In the genomic region with DNA sequence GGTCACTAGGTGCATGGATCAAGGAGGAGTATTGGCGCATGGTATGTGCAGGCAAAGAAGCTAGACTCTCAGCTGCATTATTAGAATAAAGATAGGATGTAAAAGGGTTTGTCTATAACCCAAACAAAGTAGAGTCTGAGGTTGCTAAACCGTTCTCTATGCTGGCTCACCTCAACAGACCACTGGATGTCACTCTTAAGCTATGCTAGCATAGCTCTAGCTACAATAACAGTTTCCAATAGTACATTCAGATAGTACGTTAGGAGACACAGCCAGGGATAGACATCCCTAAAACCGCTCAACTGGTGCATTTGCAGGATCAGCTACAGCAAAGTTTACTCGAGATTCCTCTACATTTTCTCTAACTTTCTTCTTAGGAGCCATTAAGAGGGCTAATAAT, we compare ENCODE assay signal across 9 mouse cellular contexts. TPM values are rescaled to one million over a fixed set of nuclear protein-coding genes. Genes with fewer than 3 reads are reported as not detected.
A peak's percentile ranks its signal among the peaks of the same experiment; 100 is the strongest.
DNase-seq lines count a peak whose midpoint lies in the region; ATAC-seq and TF ChIP-seq lines count a peak whose summit lies in the region.
"Had no signal": no experiment of that assay in that cellular context is flagged by ENCODE, and none has a peak within 500 bp of the region (broad histone marks: within the 10 kb centered on the region; RNA-seq: fewer than 3 reads in every experiment).

No protein-coding gene starts in this region.

- ATAC-seq in lung, postnatal 0 days = peak; percentile 80

- WGBS in cerebellum, adult 2 months = 40% methylated on average over 5 of the region's 5 CpGs
- 33% methylated on average over 5 of the region's 5 CpGs for WGBS in lung, postnatal 0 days

- no peaks in the 10 kb centered on the region for H3K9me3 ChIP-seq in lung, postnatal 0 days (ENCODE audit: low read length)
- H3K9me3 ChIP-seq: liver, embryonic 13.5 days had no signal

- no peak overlapping the region for H3K4me2 ChIP-seq in lung, postnatal 0 days (replicated peaks; ENCODE audit: low read depth, low read length)
- H3K4me2 ChIP-seq: liver, embryonic 13.5 days had no signal

- DNase-seq in cerebellum, adult 2 months = peak in 1 of 2 experiments; percentile 9
- no peak for DNase-seq in cerebellum, adult 11-12 months
- DNase-seq in layer of hippocampus, adult 2 months (ENCODE audit: low spot score in 2 of 2) = peak; percentile 47
- no peak for DNase-seq in layer of hippocampus, postnatal 36 days
- peak; percentile 61 for DNase-seq in embryo, embryonic 11 days
- peak; percentile 78 for DNase-seq in lung, postnatal 0 days (ENCODE audit: low spot score)
- no peak for DNase-seq in testis, postnatal 10 days (ENCODE audit: low spot score)
- DNase-seq in urinary bladder, postnatal 10 days (ENCODE audit: low spot score) = no peak
- DNase-seq: liver, embryonic 13.5 days had no signal

- H3K4me1 ChIP-seq in cerebellum, adult 2 months (ENCODE audit: control insufficient read depth, insufficient read depth, low read length) = no peaks in the 10 kb centered on the region
- no peaks in the 10 kb centered on the region for H3K4me1 ChIP-seq in lung, postnatal 0 days (ENCODE audit: insufficient read depth, low read depth, low read length)
- H3K4me1 ChIP-seq: liver, embryonic 13.5 days had no signal

- no peak for TF ChIP-seq POLR2A in cerebellum, adult 2 months (IDR thresholded peaks at IDR 0.05; ENCODE audit: borderline replicate concordance, insufficient read depth, low read length)

- TF ChIP-seq CTCF in cerebellum, adult 2 months (IDR thresholded peaks at IDR 0.05; ENCODE audit: borderline replicate concordance, insufficient read depth, low read depth, low read length) = peak; percentile 51
- peak; percentile 91 for TF ChIP-seq CTCF in layer of hippocampus, adult 2 months (conservative IDR thresholded peaks at IDR 0.05)
- TF ChIP-seq CTCF in lung, postnatal 0 days (IDR thresholded peaks at IDR 0.05) = peak; percentile 94

- no peaks in the 10 kb centered on the region for H3K27me3 ChIP-seq in cerebellum, adult 2 months (ENCODE audit: control insufficient read depth, insufficient read depth, low read length)
- H3K27me3 ChIP-seq in lung, postnatal 0 days (replicated peaks; ENCODE audit: insufficient read depth, low read length) = no peaks in the 10 kb centered on the region
- H3K27me3 ChIP-seq: liver, embryonic 13.5 days had no signal

- H3K9ac ChIP-seq in lung, postnatal 0 days (replicated peaks; ENCODE audit: low read depth) = no peak overlapping the region
- H3K9ac ChIP-seq: liver, embryonic 13.5 days had no signal

- H3K27ac ChIP-seq in cerebellum, adult 2 months (ENCODE audit: insufficient read depth, low read length) = no peak overlapping the region
- no peak overlapping the region for H3K27ac ChIP-seq in layer of hippocampus, adult 2 months
- H3K27ac ChIP-seq in lung, postnatal 0 days (ENCODE audit: low read length) = no peak overlapping the region
- H3K27ac ChIP-seq: liver, embryonic 13.5 days had no signal

- H3K36me3 ChIP-seq in lung, postnatal 0 days (ENCODE audit: insufficient read depth, low read length) = no peaks in the 10 kb centered on the region
- H3K36me3 ChIP-seq: liver, embryonic 13.5 days had no signal

- H3K4me3 ChIP-seq in cerebellum, adult 2 months (replicated peaks; ENCODE audit: insufficient read depth, low read depth, low read length) = no peak overlapping the region
- no peak overlapping the region for H3K4me3 ChIP-seq in layer of hippocampus, adult 2 months
- no peak overlapping the region for H3K4me3 ChIP-seq in lung, postnatal 0 days (ENCODE audit: low read depth, low read length)
- H3K4me3 ChIP-seq: liver, embryonic 13.5 days had no signal

- no peak for TF ChIP-seq EP300 in lung, postnatal 0 days (IDR thresholded peaks at IDR 0.05)

RNA-seq across cellular contexts. Expression of a gene that starts 48.1 kb away (rescaled TPM):
- 0.49 and 0.79 TPM in 2 replicates for polyA plus RNA-seq in cerebellum, adult 2 months (2012; rRNA removed)
- 1 to 10 TPM in 1 of 2 experiments, under 1 TPM in 1; 0.71 to 1.1 TPM for total RNA-seq in layer of hippocampus, adult 2 months (2021)
- total RNA-seq in layer of hippocampus, postnatal 36 days (2021) = under 1 TPM; 0.25 to 0.40 TPM
- polyA plus RNA-seq in lung, postnatal 0 days (2015; fragmentation: Nextera tagmentation; extraction: Ambion mirVana) = 1.1 and 1.7 TPM in 2 replicates

Comparison
In these comparisons a context has a peak if more than half of its experiments do, and no peak if none do; other contexts are left out.
1. DNase-seq: peak in layer of hippocampus, adult 2 months (2 of 2), embryo, embryonic 11 days (single experiment) and lung, postnatal 0 days (single experiment); none in cerebellum, adult 11-12 months (single experiment), layer of hippocampus, postnatal 36 days (0 of 2), testis, postnatal 10 days (single experiment) and urinary bladder, postnatal 10 days (single experiment).
2. Peak in every context shown above with its lines, with median percentiles within 50 percentile points of each other: CTCF ChIP-seq.